Mouse (Mus musculus) hindbrain, embryonic 11.5 days (tissue): Measurements from ENCODE around the gene Slc9a9. TPM values are rescaled to one million over a fixed set of nuclear protein-coding genes. Genes with fewer than 3 reads are reported as not detected.

Source experiments
- ATAC-seq: fragments of 200-750 bp; cut with Nextera tagmentation; 2 replicates; pipeline ENCODE4 v1.8.0; 2017; ENCODE audit warnings: mild to moderate bottlenecking, moderate TSS enrichment, moderate library complexity; ENCODE audit not compliant: low FRiP score
- DNase-seq: peaks from one replicate; pipeline ENCODE4 v3.0.0-alpha.2; 2015; ENCODE audit warnings: low spot score
- H3K27ac ChIP-seq: fragments of 300-500 bp; sonication (generic); 2 replicates; pipeline ENCODE4 v1.5.1; 2014; ENCODE audit warnings: mild to moderate bottlenecking, low read depth, low read length
- H3K27me3 ChIP-seq: fragments of 300-500 bp; sonication (generic); 2 replicates; pipeline ENCODE4 v1.6.1; 2014; ENCODE audit warnings: mild to moderate bottlenecking, low read length, moderate library complexity, mixed read lengths; ENCODE audit not compliant: control insufficient read depth, insufficient read depth
- H3K36me3 ChIP-seq: fragments of 300-500 bp; sonication (generic); 2 replicates; pipeline ENCODE4 v1.6.1; 2014; ENCODE audit warnings: mild to moderate bottlenecking, low read length, moderate library complexity, mixed read lengths; ENCODE audit not compliant: control insufficient read depth, insufficient read depth
- H3K4me1 ChIP-seq: fragments of 300-500 bp; sonication (generic); replicated peaks from 2 replicates; pipeline ENCODE4 v1.6.1; 2014; ENCODE audit warnings: low read length, mixed read lengths; ENCODE audit not compliant: control insufficient read depth, insufficient read depth
- H3K4me2 ChIP-seq: fragments of 300-500 bp; sonication (generic); replicated peaks from 2 replicates; pipeline ENCODE4 v1.6.1; 2014; ENCODE audit warnings: mild to moderate bottlenecking, low read depth, low read length
- H3K4me3 ChIP-seq: fragments of 300-500 bp; sonication (generic); 2 replicates; pipeline ENCODE4 v1.5.1; 2014; ENCODE audit warnings: low read depth, low read length
- H3K9ac ChIP-seq: fragments of 300-500 bp; sonication (generic); 2 replicates; pipeline ENCODE4 v1.6.1; 2014; ENCODE audit warnings: low read depth, low read length
- H3K9me3 ChIP-seq: fragments of 300-500 bp; sonication (generic); 2 replicates; pipeline ENCODE4 v1.6.1; 2016; ENCODE audit warnings: low read length; ENCODE audit not compliant: control insufficient read depth
- WGBS: fragments of 180-500 bp; shearing (Covaris S2); extraction: QIAGEN DNeasy Blood & Tissue Kit; methylation state at CpG from one replicate; pipeline ENCODE4 v1.1.7; 2014; 5-methylcytosine and 5-hydroxymethylcytosine counted together
- polyA plus RNA-seq: library from polyadenylated mRNA; unstranded; fragments of >200 nt; fragmentation: Nextera tagmentation; extraction: Ambion mirVana; gene quantifications from 2 replicates; pipeline ENCODE4 v1.2.1, GENCODE M21; 2014

The Slc9a9 gene
- polyA plus RNA-seq, 1 experiment from 2014 or later: 3.8 TPM

DNA sequence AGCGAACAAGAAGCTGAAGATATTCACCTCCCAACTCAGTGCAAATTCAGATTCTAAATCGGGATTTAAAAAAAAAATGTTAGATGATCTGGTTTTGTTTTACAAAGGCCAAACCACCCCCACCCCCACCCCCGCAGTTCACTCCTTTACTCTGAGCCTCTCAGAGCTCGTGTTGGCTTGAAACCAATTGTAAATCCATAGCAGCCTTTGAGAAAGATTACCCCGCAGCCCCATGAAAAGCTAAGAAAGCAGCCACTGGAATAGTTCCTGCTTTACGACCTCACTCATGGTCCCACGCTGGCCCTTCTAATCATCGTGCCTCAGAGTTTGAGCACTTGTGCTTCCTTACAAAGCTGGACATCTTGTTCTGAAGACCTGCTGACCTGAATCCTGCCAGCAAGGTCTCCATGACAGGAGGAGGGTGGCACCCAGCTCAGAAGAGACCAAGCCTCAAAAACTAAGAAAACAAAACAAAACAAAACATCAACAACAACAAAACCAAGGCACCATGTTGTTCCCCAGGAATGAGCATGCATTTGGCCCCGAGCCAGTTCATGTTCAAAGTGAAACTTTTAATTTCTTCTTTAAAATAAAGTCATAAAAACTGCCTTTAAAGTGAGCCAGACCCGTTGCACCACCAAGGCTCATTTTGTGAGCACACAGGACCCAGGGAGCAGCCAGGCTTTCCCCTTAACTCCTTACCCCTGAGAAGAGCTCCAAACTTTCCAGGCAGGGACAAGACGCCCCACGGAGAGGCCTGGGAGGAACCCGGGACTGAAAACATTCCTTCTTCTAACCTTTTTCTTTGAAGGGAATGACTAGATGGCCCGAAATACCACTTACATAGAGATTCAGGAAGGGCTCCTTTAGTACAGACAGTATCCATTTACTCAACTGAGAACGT lies 516.9 kb downstream of the Slc9a9 start:
- no peak overlapping the region for H3K4me3 ChIP-seq
- no peaks in the 10 kb centered on the region for H3K4me1 ChIP-seq
- no peak overlapping the region for H3K27ac ChIP-seq
- H3K9me3 ChIP-seq: no peaks in the 10 kb centered on the region
- no peak for ATAC-seq
- no peak overlapping the region for H3K4me2 ChIP-seq
- H3K9ac ChIP-seq: no peak overlapping the region
- no peaks in the 10 kb centered on the region for H3K27me3 ChIP-seq
- no peak for DNase-seq
- no peaks in the 10 kb centered on the region for H3K36me3 ChIP-seq
- 64% methylated on average over 15 of the region's 15 CpGs for WGBS

- ATAC-seq: no peak
- no peaks in the 10 kb centered on the region for H3K9me3 ChIP-seq
Measured at GRCm38 (mm10) chr9:95188362-95189217, 518.9 kb downstream of the Slc9a9 start.

DNA sequence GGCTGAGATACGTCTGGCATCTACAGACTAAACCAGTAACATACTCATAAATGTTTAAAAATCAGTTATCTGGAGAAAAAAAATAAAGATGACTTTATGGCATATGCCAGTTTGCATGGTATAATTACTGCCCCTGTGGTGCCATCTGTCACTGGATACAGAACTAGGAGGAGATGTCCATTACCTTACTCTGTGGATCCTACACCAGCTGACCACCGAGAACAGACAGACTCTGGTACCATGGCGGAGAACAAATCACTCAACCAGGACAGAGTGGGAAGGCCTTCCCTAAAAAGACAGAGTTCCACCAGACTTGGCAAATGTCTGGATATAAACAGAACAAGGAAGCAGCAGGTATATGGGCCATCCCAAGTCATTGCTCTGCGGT lies 519.5 kb downstream of the Slc9a9 start:
- Histone ChIP-seq H3K4me1 (no peaks in the 10 kb centered on the region), H3K9me3 (no peaks in the 10 kb centered on the region), H3K27me3 (no peaks in the 10 kb centered on the region), H3K36me3 (no peaks in the 10 kb centered on the region), H3K9ac (no peak overlapping the region), H3K4me3 (no peak overlapping the region), H3K4me2 (no peak overlapping the region), H3K27ac (no peak overlapping the region)
- no peak for DNase-seq
- WGBS: 81% methylated on average over 4 of the region's 4 CpGs
- no peak for ATAC-seq

More at GRCm38 (mm10) chr9:95188362-95189217, 518.9 kb downstream of the Slc9a9 start:
- Histone ChIP-seq H3K9ac (no peak overlapping the region), H3K4me3 (no peak overlapping the region), H3K4me1 (no peaks in the 10 kb centered on the region), H3K27me3 (no peaks in the 10 kb centered on the region), H3K4me2 (no peak overlapping the region), H3K27ac (no peak overlapping the region), H3K36me3 (no peaks in the 10 kb centered on the region)
- WGBS: 80% methylated on average over 8 of the region's 8 CpGs
- no peak for DNase-seq

DNA sequence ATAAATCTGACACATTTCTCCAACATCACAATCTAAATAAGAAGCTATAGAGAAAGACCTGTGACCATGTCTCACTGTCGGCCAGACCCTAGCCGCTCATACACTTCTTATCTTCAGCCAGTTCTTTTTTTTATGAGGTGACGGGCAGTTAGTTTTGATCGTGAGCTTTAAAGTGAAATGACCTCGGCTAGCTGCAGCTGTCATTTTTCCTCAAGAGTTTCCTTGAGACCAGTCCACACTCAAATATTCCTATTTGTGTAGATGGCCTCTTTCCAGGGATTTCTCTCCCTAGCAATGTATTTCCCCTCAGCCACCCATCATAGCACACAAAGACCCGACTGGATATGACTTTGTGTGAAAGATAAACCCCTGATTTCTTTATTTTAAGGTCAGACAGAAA lies 521.7 kb downstream of the Slc9a9 start:
- DNase-seq (no peak), ATAC-seq (no peak)
- 91% methylated on average over 6 of the region's 6 CpGs for WGBS
- Histone ChIP-seq H3K4me2 (no peak overlapping the region), H3K9me3 (no peaks in the 10 kb centered on the region), H3K4me3 (no peak overlapping the region), H3K36me3 (no peaks in the 10 kb centered on the region), H3K4me1 (no peaks in the 10 kb centered on the region), H3K27me3 (no peaks in the 10 kb centered on the region), H3K9ac (no peak overlapping the region), H3K27ac (no peak overlapping the region)

DNA sequence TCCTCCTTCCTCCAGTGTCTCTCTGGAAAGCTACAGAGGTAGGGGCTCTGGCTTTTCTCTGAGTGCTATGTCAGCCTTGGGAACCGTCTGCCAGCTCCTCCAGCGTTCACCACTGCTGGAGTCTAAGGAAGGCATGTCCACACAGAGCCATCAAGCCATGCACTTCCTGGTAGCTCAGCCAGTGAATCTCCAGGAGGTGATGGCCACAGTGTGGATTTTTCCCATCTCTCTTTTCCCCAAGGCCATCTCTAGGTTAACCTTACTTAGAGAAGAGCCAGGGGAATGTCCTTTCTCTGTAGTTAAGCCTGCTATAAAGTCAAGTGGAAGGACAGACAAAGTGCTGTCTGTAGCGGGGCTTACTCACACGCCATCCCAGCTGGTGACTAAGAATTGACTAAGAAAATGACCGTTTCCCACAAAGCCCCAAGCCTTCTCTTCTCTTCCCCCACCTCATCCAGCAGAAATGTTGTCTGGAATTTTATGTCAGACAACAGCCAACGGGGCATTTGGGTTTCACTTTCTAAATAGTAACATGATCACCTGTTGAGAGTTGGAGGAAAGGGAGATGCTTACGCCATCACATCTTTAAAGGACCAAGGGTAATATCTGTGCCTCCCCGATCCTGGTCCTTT lies 523.3 kb downstream of the Slc9a9 start:
- Histone ChIP-seq H3K4me3 (no peak overlapping the region), H3K4me1 (no peaks in the 10 kb centered on the region), H3K9me3 (no peaks in the 10 kb centered on the region), H3K4me2 (no peak overlapping the region), H3K27ac (no peak overlapping the region), H3K36me3 (no peaks in the 10 kb centered on the region), H3K9ac (no peak overlapping the region), H3K27me3 (no peaks in the 10 kb centered on the region)
- no peak for ATAC-seq
- 80% methylated on average over 8 of the region's 8 CpGs for WGBS
- DNase-seq: no peak

- no peak overlapping the region for H3K27ac ChIP-seq
- no peak overlapping the region for H3K4me2 ChIP-seq
- no peak overlapping the region for H3K9ac ChIP-seq
- WGBS: 88% methylated on average over 3 of the region's 3 CpGs
- ATAC-seq (no peak), DNase-seq (no peak)
- H3K4me3 ChIP-seq: no peak overlapping the region
- no peaks in the 10 kb centered on the region for H3K27me3 ChIP-seq
- H3K9me3 ChIP-seq: no peaks in the 10 kb centered on the region
- H3K36me3 ChIP-seq: no peaks in the 10 kb centered on the region
- no peaks in the 10 kb centered on the region for H3K4me1 ChIP-seq
Measured at GRCm38 (mm10) chr9:95193672-95194071, 524.0 kb downstream of the Slc9a9 start.

DNA sequence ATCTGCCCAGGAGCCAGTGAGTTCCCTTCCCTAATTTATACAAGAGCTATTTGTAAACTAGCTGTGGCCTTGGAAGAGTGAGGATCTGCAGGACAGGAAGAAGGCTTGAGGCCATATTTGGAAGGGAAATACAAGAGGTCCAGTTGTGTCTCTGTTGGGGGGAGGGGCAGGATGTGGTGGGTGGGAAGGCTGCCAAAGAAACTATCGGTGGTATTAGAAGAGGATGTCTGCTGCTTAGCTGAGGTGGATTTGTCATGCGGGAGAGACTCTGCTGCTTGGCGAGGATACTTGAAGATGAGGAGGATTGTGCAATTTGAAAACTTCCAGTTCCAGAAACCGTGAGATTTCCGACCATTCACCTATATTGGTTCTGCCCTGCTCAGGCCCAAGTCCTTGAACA lies 524.4 kb downstream of the Slc9a9 start:
- Histone ChIP-seq H3K9me3 (no peaks in the 10 kb centered on the region), H3K4me3 (no peak overlapping the region), H3K27ac (no peak overlapping the region), H3K4me1 (no peaks in the 10 kb centered on the region), H3K36me3 (no peaks in the 10 kb centered on the region), H3K9ac (no peak overlapping the region), H3K4me2 (no peak overlapping the region), H3K27me3 (no peaks in the 10 kb centered on the region)
- WGBS: 82% methylated on average over 5 of the region's 5 CpGs
- DNase-seq (no peak), ATAC-seq (no peak)

GRCm38 (mm10) chr9:95207661-95208060 lies 538.0 kb downstream of the Slc9a9 start:
- no peaks in the 10 kb centered on the region for H3K9me3 ChIP-seq
- no peak overlapping the region for H3K9ac ChIP-seq
- no peak for ATAC-seq
- no peaks in the 10 kb centered on the region for H3K27me3 ChIP-seq
- no peaks in the 10 kb centered on the region for H3K36me3 ChIP-seq
- H3K4me2 ChIP-seq: no peak overlapping the region
- H3K4me1 ChIP-seq: no peaks in the 10 kb centered on the region
- WGBS: 86% methylated on average over 7 of the region's 7 CpGs
- no peak for DNase-seq
- no peak overlapping the region for H3K27ac ChIP-seq
- H3K4me3 ChIP-seq: no peak overlapping the region
